Mouse (Mus musculus) lung, adult 2 months (tissue): ENCODE data around the gene Cpvl. TPM values are rescaled to one million over a fixed set of nuclear protein-coding genes. Genes with fewer than 3 reads are reported as not detected.

Source experiments
- DNase-seq: peaks from one replicate; pipeline ENCODE4 v3.0.0; 2022
- H3K4me1 ChIP-seq: fragments of 200-500 bp; 2 replicates; pipeline ENCODE4 v1.6.1; 2011; ENCODE audit warnings: low read length; ENCODE audit not compliant: control insufficient read depth, insufficient read depth
- H3K4me3 ChIP-seq: fragments of 200-500 bp; replicated peaks from 2 replicates; pipeline ENCODE3; 2011; ENCODE audit warnings: low read depth, mild to moderate bottlenecking, control low read depth, low read length; ENCODE audit errors: extremely low read depth
- CTCF ChIP-seq: fragments of 200-500 bp; IDR thresholded peaks from 2 replicates; pipeline ENCODE4 v1.5.1; 2011; ENCODE audit warnings: mild to moderate bottlenecking, low read length, control low read depth; ENCODE audit not compliant: insufficient read depth
- POLR2A ChIP-seq: fragments of 200-500 bp; IDR thresholded peaks from 2 replicates; pipeline ENCODE4 v1.6.1; 2011; ENCODE audit warnings: low read depth, mild to moderate bottlenecking, control low read depth, low read length, borderline replicate concordance; ENCODE audit errors: extremely low read depth
- WGBS: fragments of 180-500 bp; shearing (Covaris S2); methylation state at CpG from one replicate; pipeline ENCODE4 v1.1.7; 2018; 5-methylcytosine and 5-hydroxymethylcytosine counted together
- polyA plus RNA-seq: library from polyadenylated mRNA; depleted of rRNA; stranded (reverse); fragments of >200 nt; gene quantifications from 2 replicates; pipeline ENCODE4 v1.2.3, GENCODE M21; 2012

The Cpvl gene
- polyA plus RNA-seq, 1 experiment, result not detected

- 79% methylated on average over 3 of the region's 3 CpGs for WGBS
- Histone ChIP-seq H3K4me3 (no peak overlapping the region), H3K4me1 (no peaks in the 10 kb centered on the region)
- TF ChIP-seq POLR2A, result no peak
- TF ChIP-seq CTCF, result no peak
- no peak for DNase-seq
These were observed 63.1 kb downstream of the Cpvl start for GRCm38 (mm10) chr6:53915347-53915746.

DNA sequence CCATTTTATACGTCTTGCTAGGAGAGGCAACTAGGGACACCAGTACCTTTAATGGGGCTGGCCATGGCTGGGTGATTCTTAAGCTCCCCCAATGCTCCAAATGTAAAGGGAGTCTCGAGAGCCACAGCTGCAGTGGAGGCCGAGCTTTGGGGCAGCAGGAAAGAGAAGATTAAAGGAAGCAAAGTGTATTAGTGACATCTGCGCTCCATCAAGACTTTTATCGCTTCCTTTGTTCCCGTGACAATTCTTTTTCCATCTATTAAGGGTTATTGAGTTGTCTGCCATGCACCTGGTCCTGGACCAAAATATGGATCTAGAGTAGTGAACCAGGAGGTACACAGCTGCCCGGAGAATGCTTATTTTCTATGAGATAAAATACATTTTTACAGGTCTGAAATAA is 65.3 kb downstream of the Cpvl start:
- no peak for TF ChIP-seq CTCF
- no peak for TF ChIP-seq POLR2A
- no peak overlapping the region for H3K4me3 ChIP-seq
- no peak for DNase-seq
- H3K4me1 ChIP-seq, result no peaks in the 10 kb centered on the region
- 82% methylated on average over 7 of the region's 7 CpGs for WGBS

- DNase-seq, result no peak
- Histone ChIP-seq H3K4me1 (no peaks in the 10 kb centered on the region), H3K4me3 (no peak overlapping the region)
- 62% methylated on average over 6 of the region's 6 CpGs for WGBS
- TF ChIP-seq POLR2A (no peak), CTCF (no peak)
These were observed 66.2 kb downstream of the Cpvl start for GRCm38 (mm10) chr6:53912112-53912782.

GRCm38 (mm10) chr6:53909986-53910385 is 68.5 kb downstream of the Cpvl start:
- 57% methylated on average over 3 of the region's 3 CpGs for WGBS
- H3K4me3 ChIP-seq, result no peak overlapping the region
- H3K4me1 ChIP-seq, result peaks cover 18% of the 10 kb centered on the region
- DNase-seq, result no peak
- TF ChIP-seq POLR2A (no peak), CTCF (no peak)

- Histone ChIP-seq H3K4me3 (no peak overlapping the region), H3K4me1 (peaks cover 22% of the 10 kb centered on the region)
- TF ChIP-seq CTCF (no peak), POLR2A (no peak)
- 26% methylated on average over 5 of the region's 5 CpGs for whole genome bisulfite sequencing
- DNase-seq, result no peak
These were observed 69.0 kb downstream of the Cpvl start for GRCm38 (mm10) chr6:53909446-53909845.

DNA sequence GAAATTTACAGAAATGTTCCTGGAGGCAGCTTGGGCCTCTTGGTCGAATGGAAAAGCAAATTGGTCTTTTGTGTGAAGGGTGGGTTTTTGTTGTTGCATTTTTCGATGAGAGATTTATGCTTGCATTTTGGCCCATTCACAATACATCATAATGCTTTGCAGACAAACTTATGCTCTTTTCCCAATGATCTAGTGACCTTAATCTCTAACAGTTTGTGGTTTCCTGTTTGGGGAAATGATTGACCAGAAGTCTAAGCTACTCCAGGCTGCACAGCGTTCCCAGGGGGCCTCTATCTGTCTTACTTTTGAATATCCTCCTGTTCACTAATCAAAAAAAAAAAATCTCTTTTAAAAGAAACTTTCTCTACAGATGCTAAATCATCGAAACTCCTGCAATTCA is 71.6 kb downstream of the Cpvl start:
- WGBS, result 53% methylated on average over 4 of the region's 4 CpGs
- H3K4me3 ChIP-seq, result no peak overlapping the region
- peaks cover 24% of the 10 kb centered on the region for H3K4me1 ChIP-seq
- no peak for DNase-seq
- TF ChIP-seq CTCF (no peak), POLR2A (no peak)

DNA sequence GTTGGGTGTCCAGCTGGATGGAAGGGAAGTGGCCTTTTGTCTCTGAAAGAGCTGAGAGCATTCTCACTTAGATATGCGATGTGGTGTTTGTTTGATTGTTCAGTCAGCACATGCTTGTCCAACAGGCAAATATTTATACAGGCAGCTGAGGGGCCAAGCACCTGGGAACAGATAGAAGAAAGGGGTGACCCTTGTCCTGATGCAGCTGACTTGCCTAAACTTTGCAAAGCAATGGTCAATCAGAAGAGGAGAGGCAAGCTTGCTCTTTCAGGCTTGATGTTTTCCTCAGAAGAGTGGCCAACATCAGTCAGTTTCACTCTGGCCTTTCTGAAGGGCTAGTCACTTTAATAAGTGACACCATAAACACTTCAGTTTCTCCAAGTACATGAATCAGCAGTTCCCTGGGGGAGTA is 72.4 kb downstream of the Cpvl start:
- DNase-seq, result peak; percentile 46
- TF ChIP-seq POLR2A (no peak), CTCF (no peak)
- Histone ChIP-seq H3K4me3 (no peak overlapping the region), H3K4me1 (peaks cover 24% of the 10 kb centered on the region)
- WGBS, result 12% methylated on average over 1 of the region's 1 CpGs

DNA sequence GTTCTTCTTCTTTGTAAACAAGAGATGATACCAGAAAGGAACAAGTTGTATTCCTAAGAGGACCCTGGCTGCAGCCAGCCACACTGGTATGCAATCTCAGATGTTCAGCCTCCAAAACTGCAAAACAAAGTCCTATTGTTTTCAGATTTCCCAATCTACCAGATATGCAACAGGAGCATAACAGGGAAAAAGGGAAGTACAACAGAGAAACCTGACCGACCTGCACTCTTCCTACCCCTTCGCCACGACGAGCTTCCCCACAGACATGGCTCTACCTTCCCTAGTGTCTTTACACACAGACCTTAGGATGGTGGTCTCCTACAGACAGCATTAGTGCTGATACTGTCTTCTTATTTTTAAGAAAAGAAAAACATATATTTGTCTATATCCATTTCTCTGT is 72.9 kb downstream of the Cpvl start:
- H3K4me3 ChIP-seq, result no peak overlapping the region
- no peak for DNase-seq
- TF ChIP-seq CTCF (no peak), POLR2A (no peak)
- 61% methylated on average over 4 of the region's 4 CpGs for WGBS
- H3K4me1 ChIP-seq, result peaks cover 24% of the 10 kb centered on the region

DNA sequence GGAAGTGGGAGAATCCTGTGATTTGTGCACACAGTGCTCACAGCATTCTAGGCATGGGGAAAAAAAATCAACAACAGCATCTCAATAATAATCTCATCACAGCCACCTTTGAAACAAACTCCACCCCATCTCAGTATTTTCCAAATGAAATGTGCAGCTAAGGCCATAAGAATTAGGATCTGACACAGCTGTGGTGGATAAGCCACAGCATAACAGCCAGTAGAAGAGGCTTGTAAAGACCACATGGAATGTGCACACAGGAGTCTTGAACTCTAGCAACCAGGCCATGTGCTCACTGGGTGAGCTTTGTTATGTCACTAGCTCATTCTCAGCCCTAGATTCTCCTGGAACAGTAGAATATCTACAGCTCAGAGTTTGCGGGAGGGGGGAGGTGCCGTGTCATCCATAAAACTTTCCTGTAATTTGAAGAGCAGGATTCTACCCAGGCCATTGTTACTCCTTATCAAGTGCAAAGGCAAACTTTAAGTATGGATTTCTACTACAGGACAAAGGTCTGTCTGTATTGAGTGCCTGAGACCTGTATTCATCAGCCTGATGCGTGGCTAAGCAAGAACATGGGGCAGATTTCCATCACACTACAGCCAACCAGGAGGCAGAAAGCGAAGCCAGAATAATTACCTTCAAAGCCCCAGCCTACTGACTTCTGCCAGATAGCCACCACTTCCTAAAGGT is 73.6 kb downstream of the Cpvl start:
- TF ChIP-seq CTCF, result no peak
- TF ChIP-seq POLR2A, result no peak
- WGBS, result 86% methylated on average over 4 of the region's 4 CpGs
- no peak overlapping the region for H3K4me3 ChIP-seq
- DNase-seq, result no peak
- H3K4me1 ChIP-seq, result peaks cover 24% of the 10 kb centered on the region

- H3K4me1 ChIP-seq, result peaks cover 24% of the 10 kb centered on the region
- no peak overlapping the region for H3K4me3 ChIP-seq
- no peak for TF ChIP-seq CTCF
- no peak for TF ChIP-seq POLR2A
- DNase-seq, result no peak
- 66% methylated on average over 3 of the region's 3 CpGs for WGBS
These were observed 74.3 kb downstream of the Cpvl start for GRCm38 (mm10) chr6:53904186-53904585.
